Mouse (Mus musculus): ENCODE measurements at regions not wholly inside any gene's neighbourhood (a gene's known extent, or its start where the extent isn't known, plus 50 kb on each side); places are given as distances from the start of the nearest gene placed in this dataset.
A peak's percentile ranks its signal among the peaks of the same experiment; 100 is the strongest.

DNA sequence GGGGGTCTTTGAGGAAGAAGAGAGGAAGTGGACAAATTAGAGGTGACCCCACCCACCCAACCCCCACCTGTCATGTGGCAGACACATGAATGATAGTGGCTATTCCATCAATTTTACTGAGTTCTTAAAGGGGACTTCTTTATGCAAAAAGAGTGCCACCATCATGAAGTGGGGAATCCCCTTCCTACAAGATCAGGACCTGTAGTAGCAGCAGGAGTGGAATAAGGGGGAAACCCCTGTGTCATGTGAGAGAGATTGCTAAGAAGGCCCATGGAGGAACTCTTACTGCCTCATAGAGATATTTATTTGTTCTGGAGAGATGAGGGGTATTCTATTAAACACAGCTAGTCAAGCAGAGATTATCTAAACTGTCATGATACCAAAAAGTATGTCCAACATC, 393.4 kb upstream of the Atp11b start:
- TF ChIP-seq CHD2 (IDR thresholded peaks at IDR 0.05; ENCODE audit: low read length), result peak; percentile 62; the same call in 1 of the 2 replicates
- TF ChIP-seq POLR2A (IDR thresholded peaks at IDR 0.05; ENCODE audit: low read depth, low read length), result no peak
- TF ChIP-seq EP300 (IDR thresholded peaks at IDR 0.05; ENCODE audit: low read length), result peak; percentile 81
- TF ChIP-seq CTCF (conservative IDR thresholded peaks at IDR 0.05 in 1 of 2, IDR thresholded peaks at IDR 0.05 in 1 of 2; ENCODE audit: low read depth in 2 of 2, low read length in 2 of 2), result no peak
- TF ChIP-seq USF1 (IDR thresholded peaks at IDR 0.05; ENCODE audit: low read depth, low read length), result peak; percentile 30; the same call in 1 of the 2 replicates
- no peak for TF ChIP-seq CHD1 (IDR thresholded peaks at IDR 0.05; ENCODE audit: low read depth, low read length)
- no peak for TF ChIP-seq GABPA (IDR thresholded peaks at IDR 0.05; ENCODE audit: insufficient replicate concordance, low read depth, low read length)

Data from CH12.LX (cell line).